Mouse (Mus musculus): ENCODE measurements around the gene Pkn1.

DNA sequence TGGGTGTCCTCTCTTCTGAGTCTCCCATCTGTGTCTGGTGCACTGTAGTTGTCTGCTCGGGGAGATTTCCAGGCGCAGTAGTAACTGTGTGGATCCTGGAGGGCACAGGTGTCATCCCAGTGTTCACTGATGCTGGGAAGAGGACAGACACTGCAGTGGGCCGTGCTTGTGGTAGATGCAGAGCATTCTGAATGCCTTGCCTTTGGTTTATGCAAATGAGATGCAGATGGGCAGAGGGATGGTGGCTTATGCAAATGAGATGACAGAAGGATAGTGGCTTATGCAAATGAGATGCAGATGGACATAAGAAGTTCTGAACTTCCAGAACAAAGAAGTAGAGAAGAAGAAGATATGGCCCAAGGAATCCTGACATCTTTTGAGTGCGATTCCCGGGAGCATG is 32.9 kb upstream of the Pkn1 start:
- no peak for TF ChIP-seq CTCF (IDR thresholded peaks at IDR 0.05; ENCODE audit: insufficient read depth, low read depth, low read length)
- no peak for TF ChIP-seq POLR2A (IDR thresholded peaks at IDR 0.05; ENCODE audit: insufficient read depth, low read depth, low read length)
